Mouse (Mus musculus) T-helper 17 cell (primary cell): ENCODE results near the gene Atp6v0a4.

Experiments
- in situ Hi-C, 2 experiments: fragments of 300-600 bp; cut with MboI, MseI; formaldehyde crosslinking; loops; 1 replicate in 1 of 2; 2 replicates in 1 of 2; pipeline ENCODE4 v1.15.1; 2025; ENCODE audit warnings: high pct_unique_total_duplicates in 2 of 2

Atp6v0a4 gene

DNA sequence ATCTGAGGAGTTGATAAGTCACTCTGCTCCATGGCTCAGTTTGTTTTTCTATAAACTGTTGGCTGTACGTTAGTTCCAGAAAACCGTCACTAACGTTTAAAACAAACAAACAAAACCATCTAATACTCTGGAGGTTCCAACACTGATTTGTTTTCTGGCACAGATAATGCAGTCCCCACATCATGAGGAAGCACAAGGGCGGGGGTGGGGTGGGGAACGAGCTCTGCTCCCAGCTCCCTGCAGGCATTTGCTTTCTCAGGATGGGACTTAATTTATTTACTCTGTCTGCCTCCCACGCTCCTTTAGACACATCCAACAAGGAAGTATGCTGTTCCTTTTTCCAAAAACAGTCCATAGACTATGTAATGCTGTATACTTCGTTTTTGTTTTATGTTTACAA lies 101.1 kb downstream of the Atp6v0a4 start:
- in situ Hi-C loops = no loop called here

DNA sequence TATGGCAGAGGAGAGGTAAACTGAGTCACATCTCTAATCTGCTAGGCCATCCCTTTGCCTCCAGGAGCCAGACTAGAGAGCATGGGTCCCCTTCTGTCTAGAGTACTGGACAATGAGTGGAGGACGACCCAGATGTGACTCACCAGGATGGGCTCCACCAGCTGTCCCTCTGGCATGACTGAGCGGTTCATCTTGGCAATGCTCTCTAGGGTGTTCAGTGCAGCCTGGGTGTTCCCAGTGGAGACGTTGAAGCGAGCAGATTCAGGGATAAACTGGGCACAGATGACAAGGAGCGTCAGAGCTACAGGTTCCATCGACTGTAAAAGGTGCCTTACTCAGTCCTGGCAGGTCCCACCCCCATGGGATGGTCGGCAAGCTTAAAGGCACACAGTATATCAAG lies 103.0 kb downstream of the Atp6v0a4 start:
- in situ Hi-C loops = no loop called here

- in situ Hi-C loops = loop anchor here in 1 of 2 experiments (5.0 kb wide), 1 partner anchor 54 kb away; no protein-coding TSS in a partner anchor
Measured at GRCm38 (mm10) chr6:38012829-38013228, 111.6 kb downstream of the Atp6v0a4 start.

DNA sequence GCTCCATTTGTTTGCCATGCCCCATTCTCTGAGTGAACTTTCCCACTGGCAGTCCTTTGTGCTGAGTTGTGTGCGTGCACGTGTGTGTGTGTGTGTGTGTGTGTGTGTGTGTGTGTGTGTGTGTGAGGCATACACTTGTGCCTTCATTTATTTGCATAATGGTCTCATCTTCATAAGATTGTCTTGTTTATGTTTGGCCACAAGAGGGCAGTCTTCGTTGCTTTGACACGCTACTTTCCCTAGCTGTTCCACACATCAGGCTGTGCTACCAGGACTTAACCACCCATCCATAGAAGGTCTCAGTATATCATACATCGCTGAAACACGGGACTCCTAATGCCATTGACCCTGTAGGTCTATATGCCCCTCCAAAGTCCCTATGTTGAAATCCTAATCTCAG lies 116.9 kb downstream of the Atp6v0a4 start:
- in situ Hi-C loops = no loop called here
